In the genomic region with DNA sequence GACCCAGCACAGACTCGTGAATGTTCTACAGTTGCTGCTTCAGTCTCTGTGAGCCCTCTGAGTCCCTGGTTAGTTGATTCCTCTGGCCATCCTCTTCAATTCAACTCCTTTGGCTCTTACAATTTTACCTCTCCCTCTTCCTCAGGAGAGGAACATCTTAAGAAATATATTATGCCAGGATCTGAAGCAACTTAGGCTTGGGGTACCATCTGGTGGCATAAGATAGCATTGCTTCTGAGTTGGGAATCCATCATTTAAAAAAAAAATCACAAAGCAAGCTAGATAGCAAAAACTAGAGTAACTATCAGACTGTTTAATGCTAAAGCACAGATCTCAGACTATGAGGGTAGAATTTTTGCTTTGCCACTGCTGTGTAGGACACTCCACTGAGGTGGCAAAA, we compare ENCODE assay signal across 16 mouse cellular contexts. TPM values are rescaled to one million over a fixed set of nuclear protein-coding genes. Genes with fewer than 3 reads are reported as not detected.
DNase-seq lines count a peak whose midpoint lies in the region; ATAC-seq and TF ChIP-seq lines count a peak whose summit lies in the region.
"Had no signal": no experiment of that assay in that cellular context is flagged by ENCODE, and none has a peak within 500 bp of the region (broad histone marks: within the 10 kb centered on the region; RNA-seq: fewer than 3 reads in every experiment).

No protein-coding gene starts in this region.

- intact Hi-C loops in heart, postnatal 36 days (cut with DNase I) = no loop called here

- 84% methylated on average over 1 of the region's 1 CpGs for WGBS in forebrain, postnatal 0 days
- 96% methylated on average over 1 of the region's 1 CpGs for WGBS in forebrain, embryonic 15.5 days

- H3K9ac ChIP-seq in forebrain, postnatal 0 days = no peak overlapping the region
- H3K9ac ChIP-seq in forebrain, embryonic 15.5 days (replicated peaks) = no peak overlapping the region
- H3K9ac ChIP-seq: embryonic facial prominence, embryonic 15.5 days had no signal

- no peak; the same call in 1 of the 2 replicates for ATAC-seq in forebrain, postnatal 0 days
- no peak for ATAC-seq in forebrain, embryonic 15.5 days (replicated peaks)
- ATAC-seq in CD4-positive, CD25-positive, alpha-beta regulatory T cell, adult 4 months = no peak

- H3K4me1 ChIP-seq in forebrain, postnatal 0 days (ENCODE audit: insufficient read depth) = no peaks in the 10 kb centered on the region
- no peaks in the 10 kb centered on the region for H3K4me1 ChIP-seq in forebrain, embryonic 15.5 days
- H3K4me1 ChIP-seq: embryonic facial prominence, embryonic 15.5 days; hindbrain, embryonic 10.5 days had no signal

- DNase-seq in forebrain, postnatal 0 days = peak; percentile 55
- DNase-seq in layer of hippocampus, postnatal 14 days (ENCODE audit: low spot score in 2 of 2) = peak; percentile 11 to 34
- no peak for DNase-seq in layer of hippocampus, postnatal 36 days
- DNase-seq in 3T3-L1 (ENCODE audit: low read depth, low spot score) = peak; percentile 64
- peak; percentile 11 for DNase-seq in brain, embryonic 14.5 days (ENCODE audit: low read depth)
- DNase-seq in heart, postnatal 36 days = no peak
- DNase-seq: adrenal gland, adult 2 months; cerebellum, postnatal 36 days; kidney, adult 9 months; right cerebral cortex, postnatal 25 days; thymus, postnatal 14 days had no signal

- H3K27me3 ChIP-seq in forebrain, postnatal 0 days (ENCODE audit: insufficient read depth, low read length) = no peaks in the 10 kb centered on the region
- no peaks in the 10 kb centered on the region for H3K27me3 ChIP-seq in forebrain, embryonic 15.5 days
- H3K27me3 ChIP-seq: embryonic facial prominence, embryonic 15.5 days had no signal

- H3K36me3 ChIP-seq in forebrain, postnatal 0 days (ENCODE audit: insufficient read depth) = no peaks in the 10 kb centered on the region
- H3K36me3 ChIP-seq in forebrain, embryonic 15.5 days = no peaks in the 10 kb centered on the region
- H3K36me3 ChIP-seq: embryonic facial prominence, embryonic 15.5 days; hindbrain, embryonic 10.5 days had no signal

- TF ChIP-seq CTCF in forebrain, postnatal 0 days (IDR thresholded peaks at IDR 0.05; ENCODE audit: low read depth) = peak; percentile 59
- TF ChIP-seq CTCF in brain, embryonic 14.5 days (IDR thresholded peaks at IDR 0.05; ENCODE audit: borderline replicate concordance, extremely low read depth, insufficient read depth, insufficient read length) = no peak

- no peak overlapping the region for H3K27ac ChIP-seq in forebrain, postnatal 0 days (ENCODE audit: low read depth, low read length)
- no peak overlapping the region for H3K27ac ChIP-seq in forebrain, embryonic 15.5 days (replicated peaks)
- H3K27ac ChIP-seq: embryonic facial prominence, embryonic 15.5 days; hindbrain, embryonic 10.5 days had no signal

- no peak overlapping the region for H3K4me2 ChIP-seq in forebrain, postnatal 0 days (ENCODE audit: low read depth)
- H3K4me2 ChIP-seq in forebrain, embryonic 15.5 days (replicated peaks) = no peak overlapping the region
- H3K4me2 ChIP-seq: embryonic facial prominence, embryonic 15.5 days; liver, embryonic 11.5 days had no signal

- H3K9me3 ChIP-seq in forebrain, postnatal 0 days (ENCODE audit: low read length) = no peaks in the 10 kb centered on the region
- no peaks in the 10 kb centered on the region for H3K9me3 ChIP-seq in forebrain, embryonic 15.5 days
- H3K9me3 ChIP-seq: embryonic facial prominence, embryonic 15.5 days; hindbrain, embryonic 10.5 days had no signal

- TF ChIP-seq POLR2A in brain, embryonic 14.5 days (IDR thresholded peaks at IDR 0.05; ENCODE audit: borderline replicate concordance, extremely low read depth, insufficient read depth, insufficient read length, poor library complexity, severe bottlenecking) = no peak

- H3K4me3 ChIP-seq in forebrain, postnatal 0 days (ENCODE audit: low read depth, low read length) = no peak overlapping the region
- H3K4me3 ChIP-seq in forebrain, embryonic 15.5 days = no peak overlapping the region
- H3K4me3 ChIP-seq: embryonic facial prominence, embryonic 15.5 days; hindbrain, embryonic 10.5 days had no signal

RNA-seq across cellular contexts. Expression of a gene that starts 27.7 kb away (rescaled TPM):
- total RNA-seq in forebrain, postnatal 0 days (2014; rRNA removed) = 0.05 and 0.31 TPM in 2 replicates
- polyA plus RNA-seq in forebrain, postnatal 0 days (2015; fragmentation: Nextera tagmentation; extraction: Ambion mirVana) = 0.50 and 0.69 TPM in 2 replicates
- polyA plus RNA-seq in forebrain, embryonic 15.5 days (2015; fragmentation: Nextera tagmentation; extraction: Ambion mirVana) = 0.17 and 0.20 TPM in 2 replicates
- 1 to 10 TPM; 4.1 to 5.8 TPM for total RNA-seq in layer of hippocampus, postnatal 14 days (2021)
- 1 to 10 TPM; 1.8 to 2.7 TPM for total RNA-seq in layer of hippocampus, postnatal 36 days (2021)
- 0.33 and 0.44 TPM in 2 replicates for polyA plus RNA-seq in brain, embryonic 14.5 days (2012; rRNA removed)
- polyA plus RNA-seq in CD4-positive, CD25-positive, alpha-beta regulatory T cell, adult 4 months (2017; shearing (Covaris generic)) = not detected
- 1 to 10 TPM; 3.6 to 6.0 TPM for total RNA-seq in heart, postnatal 36 days (2021)

RNA-seq across cellular contexts. Expression of a gene that starts 50.9 kb away (rescaled TPM):
- 0.10 and 0.85 TPM in 2 replicates for total RNA-seq in forebrain, postnatal 0 days (2014; rRNA removed)
- polyA plus RNA-seq in forebrain, postnatal 0 days (2015; fragmentation: Nextera tagmentation; extraction: Ambion mirVana) = 0.17 and 0.20 TPM in 2 replicates
- polyA plus RNA-seq in forebrain, embryonic 15.5 days (2015; fragmentation: Nextera tagmentation; extraction: Ambion mirVana) = 0.29 and 0.33 TPM in 2 replicates
- not detected for total RNA-seq in layer of hippocampus, postnatal 14 days (2021)
- not detected for total RNA-seq in layer of hippocampus, postnatal 36 days (2021)
- polyA plus RNA-seq in brain, embryonic 14.5 days (2012; rRNA removed) = 0.16 and 0.40 TPM in 2 replicates
- not detected for polyA plus RNA-seq in CD4-positive, CD25-positive, alpha-beta regulatory T cell, adult 4 months (2017; shearing (Covaris generic))
- under 1 TPM; 0.64 to 0.89 TPM for total RNA-seq in heart, postnatal 36 days (2021)
- polyA plus RNA-seq: adrenal gland, adult 2 months had no signal

Comparison
In these comparisons a context has a peak if more than half of its experiments do, and no peak if none do; other contexts are left out.
1. DNase-seq: peak in forebrain, postnatal 0 days (single experiment), layer of hippocampus, postnatal 14 days (2 of 2), 3T3-L1 (single experiment) and brain, embryonic 14.5 days (single experiment); none in layer of hippocampus, postnatal 36 days (0 of 2) and heart, postnatal 36 days (0 of 2).